Mouse (Mus musculus) embryonic fibroblast, embryonic 13.5 days (primary cell): Measurements from ENCODE around the gene Npr3.
"Not testable (repeated sequence)": the region's sequence is repeated elsewhere in the genome, so short reads cannot be mapped to it uniquely, and the experiment has no call there.

Experiments used
- CTCF ChIP-seq: IDR thresholded peaks from 2 replicates; pipeline ENCODE4 v1.5.1; 2011; ENCODE audit warnings: mild to moderate bottlenecking, control low read depth, low read length, moderate library complexity, borderline replicate concordance; ENCODE audit not compliant: insufficient read depth
- POLR2A ChIP-seq: IDR thresholded peaks from 2 replicates; pipeline ENCODE4 v1.6.1; 2011; ENCODE audit warnings: low read depth, mild to moderate bottlenecking, control low read depth, low read length, moderate library complexity

GRCm38 (mm10) chr15:11822347-11822746 lies 84.7 kb downstream of the Npr3 start:
- not testable (repeated sequence) for TF ChIP-seq CTCF, POLR2A
